Mouse (Mus musculus): ENCODE results near the gene Tanc1.

GRCm38 (mm10) chr2:59671671-59672070 is 59.8 kb downstream of the Tanc1 start:
- TF ChIP-seq GATA1 (IDR thresholded peaks at IDR 0.05; ENCODE audit: borderline replicate concordance, low read length) (no peak), FLI1 (IDR thresholded peaks at IDR 0.05; ENCODE audit: low read length) (no peak)
